In genomic region chr16:49945084-49945483, GRCm38 (mm10) we compare ENCODE assay signal across 19 mouse cellular contexts.
"Had no signal": no experiment of that assay in that cellular context is flagged by ENCODE, and none has a peak within 500 bp of the region (broad histone marks: within the 10 kb centered on the region; RNA-seq: fewer than 3 reads in every experiment).

No protein-coding gene starts in this region.

- H3K27me3 ChIP-seq: intestine, embryonic 15.5 days; limb, embryonic 13.5 days; liver, embryonic 12.5 days; liver, embryonic 15.5 days; lung, embryonic 15.5 days; megakaryocyte, embryonic 14.5 days; neural tube, embryonic 13.5 days had no signal

- H3K36me3 ChIP-seq: intestine, embryonic 15.5 days; limb, embryonic 10.5 days; limb, embryonic 13.5 days; liver, embryonic 12.5 days; liver, embryonic 15.5 days; lung, embryonic 15.5 days; midbrain, embryonic 10.5 days; neural tube, embryonic 13.5 days had no signal

- H3K27ac ChIP-seq: intestine, embryonic 15.5 days; layer of hippocampus, adult 2 months; limb, embryonic 10.5 days; limb, embryonic 13.5 days; liver, embryonic 12.5 days; liver, embryonic 15.5 days; lung, embryonic 15.5 days; midbrain, embryonic 10.5 days; neural tube, embryonic 13.5 days had no signal

- H3K4me1 ChIP-seq: intestine, embryonic 15.5 days; liver, embryonic 12.5 days; liver, embryonic 15.5 days; lung, embryonic 15.5 days; midbrain, embryonic 10.5 days; neural tube, embryonic 13.5 days had no signal

- ATAC-seq: intestine, embryonic 15.5 days; liver, embryonic 12.5 days had no signal

- H3K4me3 ChIP-seq: intestine, embryonic 15.5 days; layer of hippocampus, adult 2 months; limb, embryonic 10.5 days; limb, embryonic 13.5 days; liver, embryonic 12.5 days; liver, embryonic 15.5 days; lung, embryonic 15.5 days; megakaryocyte, embryonic 14.5 days; midbrain, embryonic 10.5 days; neural tube, embryonic 13.5 days had no signal

- H3K4me2 ChIP-seq: intestine, embryonic 15.5 days; limb, embryonic 13.5 days; liver, embryonic 12.5 days; liver, embryonic 15.5 days; lung, embryonic 15.5 days; neural tube, embryonic 13.5 days had no signal

- DNase-seq: kidney, adult 11 months; kidney, adult 8-10 months; kidney, postnatal 14 days; layer of hippocampus, adult 9-11 months; liver; lung, postnatal 36 days; midbrain, embryonic 14.5 days; thymus, adult 18-20 months; thymus, postnatal 36 days had no signal

- H3K9ac ChIP-seq: intestine, embryonic 15.5 days; limb, embryonic 13.5 days; liver, embryonic 12.5 days; liver, embryonic 15.5 days; lung, embryonic 15.5 days; neural tube, embryonic 13.5 days had no signal

- H3K9me3 ChIP-seq: intestine, embryonic 15.5 days; limb, embryonic 10.5 days; limb, embryonic 13.5 days; liver, embryonic 12.5 days; liver, embryonic 15.5 days; lung, embryonic 15.5 days; megakaryocyte, embryonic 14.5 days; midbrain, embryonic 10.5 days; neural tube, embryonic 13.5 days had no signal
